Mouse (Mus musculus) NIH3T3 (cell line): ENCODE measurements around the gene Ptdss2.

Experiments
- DNase-seq: peaks from one replicate; pipeline ENCODE4 v3.0.0-alpha.2; 2012; ENCODE audit warnings: low read depth

The Ptdss2 gene

DNA sequence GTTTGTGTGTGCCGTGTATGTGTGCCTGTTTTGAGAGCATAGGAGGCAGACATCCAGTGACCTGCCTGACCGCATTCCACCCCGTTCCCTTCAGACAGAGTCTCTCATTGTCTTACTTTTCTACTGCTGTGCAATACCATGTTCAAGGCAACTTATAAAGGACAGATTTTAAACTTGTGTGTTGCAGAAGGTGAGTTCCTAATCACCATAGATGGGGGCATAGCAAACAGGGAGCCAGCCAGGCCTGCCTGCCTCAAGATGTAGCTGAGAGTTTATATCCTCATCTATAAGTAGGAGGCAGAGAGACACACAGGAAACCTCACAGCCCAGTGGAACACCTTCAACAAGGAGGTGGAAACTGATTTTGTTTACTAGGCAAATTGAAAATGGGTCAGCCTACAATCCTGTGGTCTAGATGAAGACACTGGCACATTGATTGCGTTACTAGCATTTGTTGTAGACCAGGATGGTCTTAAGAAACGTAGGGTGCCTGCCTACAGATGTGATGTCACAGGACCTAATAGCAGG, 51.2 kb downstream of the Ptdss2 start:
- DNase-seq = no peak

- DNase-seq = peak; percentile 20
Observed at GRCm38 (mm10) chr7:141175068-141175467, 52.9 kb downstream of the Ptdss2 start.

DNA sequence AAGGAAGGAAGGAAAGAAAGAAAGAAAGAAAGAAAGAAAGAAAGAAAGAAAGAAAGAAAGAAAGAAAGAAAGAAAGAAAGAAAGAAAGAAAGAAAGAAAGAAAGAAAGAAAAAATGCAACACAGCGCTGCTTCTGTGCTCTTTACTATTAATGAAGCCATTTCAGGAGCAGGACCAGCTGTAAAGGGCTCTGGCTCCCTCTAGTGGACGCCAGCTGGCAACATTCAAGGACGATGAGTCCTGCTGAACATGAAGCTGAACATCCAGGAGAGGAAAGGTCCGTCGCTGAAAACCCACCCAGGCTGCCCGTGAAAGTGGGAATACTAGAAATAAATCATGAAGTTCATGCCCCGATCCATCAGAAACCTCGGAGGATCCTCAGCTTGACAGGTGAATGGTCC, 54.0 kb downstream of the Ptdss2 start:
- DNase-seq = peak; percentile 94

- no peak for DNase-seq
Observed at GRCm38 (mm10) chr7:141188194-141188593, 66.0 kb downstream of the Ptdss2 start.

DNA sequence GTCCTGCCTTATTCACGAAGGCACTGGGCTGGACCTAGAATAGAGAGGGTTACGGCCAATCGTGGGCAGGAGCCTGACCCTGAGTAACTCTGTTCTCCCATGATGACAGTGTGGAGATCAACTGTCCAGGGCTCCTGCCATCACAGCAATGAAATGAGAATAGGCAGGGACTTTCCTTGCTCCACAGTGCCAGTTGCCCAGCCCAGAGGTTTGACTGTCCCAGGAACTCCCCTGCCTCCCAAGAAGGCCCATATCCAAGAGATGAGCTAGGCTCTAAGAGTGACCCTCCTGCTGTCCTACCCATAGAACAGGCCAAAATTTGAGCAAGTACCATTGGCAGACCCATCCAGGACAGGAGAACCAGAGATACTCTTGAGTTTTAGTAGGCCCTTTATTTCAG, 66.6 kb downstream of the Ptdss2 start:
- DNase-seq = no peak

DNA sequence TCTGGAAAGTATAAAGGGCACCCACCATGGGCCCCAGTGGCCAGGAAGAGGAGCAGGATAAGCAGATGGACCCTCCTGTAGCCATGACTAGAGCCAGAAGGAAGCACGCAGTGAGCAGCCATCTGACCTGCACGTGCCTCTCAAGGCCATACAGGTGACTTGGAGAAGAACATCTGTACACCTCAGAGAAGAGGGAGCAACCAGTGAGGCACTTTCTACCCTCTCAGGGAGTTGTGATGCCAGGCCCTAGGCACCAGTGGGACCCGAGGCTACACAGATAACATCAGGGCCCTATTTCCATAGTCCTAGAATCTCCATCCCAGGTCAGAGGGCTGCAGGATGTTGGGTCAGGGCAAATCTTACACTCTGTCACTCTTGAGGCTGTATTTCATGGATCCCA, 68.0 kb downstream of the Ptdss2 start:
- no peak for DNase-seq

GRCm38 (mm10) chr7:141191036-141191435, 68.9 kb downstream of the Ptdss2 start:
- DNase-seq = no peak

DNA sequence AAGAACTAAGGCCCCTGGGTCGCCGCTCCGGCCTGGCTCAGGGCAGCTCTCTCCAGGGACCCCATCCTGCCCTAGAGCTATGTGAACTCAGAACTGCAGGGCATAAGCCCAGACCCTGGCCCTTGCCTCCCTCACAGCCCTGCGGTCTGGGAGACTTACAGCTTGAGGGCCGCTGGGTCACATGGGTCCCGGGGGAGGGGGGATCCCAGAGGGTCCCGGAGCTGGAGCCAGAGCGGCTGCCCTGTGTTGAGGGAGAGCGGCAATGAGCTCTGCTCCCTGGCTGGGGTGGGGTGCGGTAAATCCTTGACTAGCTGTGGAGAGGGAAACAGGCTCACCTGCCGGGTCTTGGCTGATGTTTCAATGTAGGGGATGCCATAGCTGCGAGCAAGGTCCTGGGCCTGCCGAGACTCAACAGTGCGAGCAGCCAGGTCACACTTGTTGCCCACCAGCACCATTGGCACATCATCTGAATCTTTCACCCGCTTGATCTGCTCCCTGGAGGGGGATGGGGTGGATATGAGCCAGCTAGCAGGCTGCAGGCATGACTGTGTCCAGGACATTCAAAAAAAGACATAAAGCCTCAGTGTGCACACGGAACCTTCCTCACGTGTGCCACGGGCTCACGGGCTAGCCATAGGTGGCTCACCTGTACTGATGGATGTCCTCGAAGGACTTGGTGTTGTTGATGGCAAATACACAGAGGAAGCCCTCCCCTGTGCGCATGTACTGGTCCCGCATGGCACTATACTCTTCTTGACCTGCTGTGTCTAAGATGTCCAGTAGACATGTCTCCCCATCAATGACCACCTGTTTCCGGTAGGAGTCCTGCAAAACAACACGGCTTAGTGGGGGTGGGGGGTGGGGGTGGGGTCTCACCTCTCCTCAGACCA, 69.9 kb downstream of the Ptdss2 start:
- DNase-seq = no peak

- no peak for DNase-seq
Observed at GRCm38 (mm10) chr7:141192776-141193347, 70.7 kb downstream of the Ptdss2 start.

- DNase-seq = no peak
Observed at GRCm38 (mm10) chr7:141193348-141193856, 71.2 kb downstream of the Ptdss2 start.

- DNase-seq = peak; percentile 97
Observed at GRCm38 (mm10) chr7:141193948-141194347, 71.8 kb downstream of the Ptdss2 start, which contains the start of the genes Hras and Lrrc56. Gene Hras, minus strand, starts transcription at chr7:141194005. Gene Lrrc56, plus strand, starts transcription at chr7:141194157.

DNA sequence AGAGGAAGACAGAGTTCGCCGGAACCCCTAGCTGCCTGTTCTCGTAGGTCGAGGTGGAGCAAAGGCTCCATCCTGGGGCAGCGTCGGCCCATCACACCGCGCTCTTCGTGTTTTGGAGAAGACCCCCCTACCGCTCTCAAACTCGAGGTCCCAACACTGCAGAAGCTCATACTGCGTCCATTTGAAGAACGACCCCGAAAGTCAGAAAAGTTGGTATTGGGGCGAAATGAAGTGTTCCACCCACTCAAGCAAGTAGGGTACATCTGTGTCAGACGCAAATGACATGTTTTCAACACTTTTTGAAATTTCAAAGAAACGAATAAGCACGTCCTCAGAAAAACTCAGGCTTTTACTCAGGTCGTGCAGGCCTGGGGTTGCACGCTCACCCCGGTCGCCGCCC, 72.2 kb downstream of the Ptdss2 start:
- no peak for DNase-seq

DNA sequence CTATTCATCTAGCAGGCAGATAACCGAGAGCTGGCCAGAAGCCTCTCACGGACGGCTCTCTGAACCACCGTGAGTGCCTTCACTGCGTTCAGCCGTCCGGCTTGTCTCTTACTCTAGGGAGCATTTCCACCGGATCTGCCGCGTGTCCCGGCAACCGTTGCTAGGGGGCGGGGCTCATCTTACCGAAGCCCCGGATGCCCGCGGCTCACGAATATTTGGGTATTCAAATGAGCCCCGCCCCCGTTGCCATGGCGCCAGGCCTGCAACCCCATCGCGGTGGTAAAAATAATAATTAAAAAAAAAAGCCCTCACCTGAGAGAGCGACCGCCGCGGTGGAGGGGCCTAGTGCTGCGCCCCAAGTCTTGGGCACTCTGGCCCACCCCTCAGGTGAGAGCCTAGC, 72.6 kb downstream of the Ptdss2 start:
- DNase-seq = peak; percentile 93

- no peak for DNase-seq
Observed at GRCm38 (mm10) chr7:141195754-141196153, 73.6 kb downstream of the Ptdss2 start.

- no peak for DNase-seq
Observed at GRCm38 (mm10) chr7:141196619-141197282, 74.6 kb downstream of the Ptdss2 start.

DNA sequence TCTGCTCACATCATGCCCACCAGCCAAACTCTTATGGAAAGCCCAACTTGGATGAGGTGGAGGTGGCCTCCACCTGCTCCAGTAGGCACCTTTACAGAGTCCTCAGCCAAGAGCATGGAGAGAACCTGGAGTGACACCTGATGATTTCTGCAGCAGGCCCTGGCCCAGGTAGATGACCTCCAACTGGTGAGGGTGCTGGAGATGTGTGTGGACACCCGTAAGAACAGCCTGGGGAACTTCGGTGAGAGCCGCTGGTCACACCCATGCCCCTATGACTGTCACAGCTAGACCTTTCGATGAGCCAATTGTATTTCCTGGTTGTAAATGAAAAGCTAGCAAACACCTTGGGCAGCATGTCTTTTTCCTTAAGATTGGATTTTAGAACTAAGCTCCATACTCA, 75.9 kb downstream of the Ptdss2 start:
- DNase-seq = no peak

DNA sequence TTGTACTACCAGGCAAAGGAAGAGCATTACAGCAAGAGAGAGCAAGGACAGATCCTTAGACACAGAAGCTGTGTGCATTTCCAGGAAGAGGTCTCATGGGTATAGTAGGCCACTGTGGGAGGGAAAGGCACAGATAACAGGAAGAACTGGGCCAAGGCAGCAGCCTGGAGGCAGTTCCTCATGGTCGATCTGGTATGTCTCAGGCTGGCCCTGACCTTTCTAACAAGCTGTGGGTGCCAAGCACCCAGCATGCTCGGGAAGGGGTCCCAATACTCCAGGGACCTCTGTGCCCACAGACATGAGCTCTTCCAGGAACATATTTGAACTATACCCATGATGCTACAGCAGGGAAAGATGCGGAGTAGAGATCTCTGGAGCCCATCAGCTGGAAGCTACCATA, 82.4 kb downstream of the Ptdss2 start:
- DNase-seq = no peak

DNA sequence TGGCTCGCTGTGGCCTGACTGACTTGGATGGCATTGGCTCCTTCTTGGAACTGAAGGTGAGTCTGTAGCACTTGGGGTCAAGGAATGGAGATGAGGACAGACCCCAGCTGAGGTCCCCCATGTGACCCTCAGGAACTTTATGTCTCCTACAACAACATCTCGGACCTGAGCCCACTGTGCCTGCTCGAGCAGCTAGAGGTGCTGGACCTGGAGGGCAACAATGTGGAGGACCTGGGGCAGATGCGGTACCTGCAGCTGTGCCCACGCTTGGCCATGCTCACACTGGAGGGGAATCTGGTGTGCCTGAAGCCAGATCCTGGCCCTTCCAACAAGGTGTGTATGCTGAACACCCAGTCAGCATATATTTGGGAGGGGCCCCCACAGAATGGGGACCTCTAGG, 83.3 kb downstream of the Ptdss2 start:
- no peak for DNase-seq

DNA sequence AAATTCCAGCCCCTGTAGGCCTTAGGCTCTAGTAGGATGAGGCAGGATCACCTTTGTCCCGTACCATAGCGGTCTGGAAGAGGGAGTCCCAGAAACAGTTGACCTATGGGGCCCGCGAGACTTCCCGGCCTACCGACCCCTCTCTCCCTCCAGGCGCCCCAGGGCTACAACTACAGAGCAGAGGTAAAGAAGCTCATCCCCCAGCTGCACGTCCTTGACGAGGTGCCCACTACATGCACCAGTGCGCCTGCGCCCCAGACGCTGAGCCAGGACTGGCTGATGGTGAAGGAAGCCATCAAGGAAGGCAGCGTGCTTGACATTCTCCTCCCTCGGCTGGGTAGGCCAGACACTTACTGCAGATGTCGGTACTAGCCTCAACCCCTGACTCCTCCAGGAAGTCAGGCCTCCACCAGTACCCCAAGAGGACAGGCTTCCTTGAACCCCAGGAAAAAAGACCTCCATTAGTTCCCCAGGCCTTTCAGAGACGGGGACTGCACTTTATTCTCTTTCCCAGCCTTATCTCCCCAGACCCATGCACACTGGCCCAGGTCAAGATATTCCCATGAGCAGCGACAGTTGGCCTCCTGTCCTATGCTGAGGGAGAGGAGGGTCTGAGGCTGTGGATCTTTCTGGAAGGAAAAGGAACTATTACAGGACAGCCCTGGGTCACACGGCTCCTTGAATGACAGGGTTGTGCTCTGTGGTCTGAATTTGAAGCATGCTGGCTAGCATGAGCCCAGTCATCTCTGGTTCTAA, 84.2 kb downstream of the Ptdss2 start:
- DNase-seq = no peak
